Mouse (Mus musculus): ENCODE measurements around the gene Mybpc1. TPM values are rescaled to one million over a fixed set of nuclear protein-coding genes. Genes with fewer than 3 reads are reported as not detected.

Gene Mybpc1
- total RNA-seq (2021), result 1 to 10 TPM; 6.1 TPM

- intact Hi-C loops (cut with DNase I), result no loop called here
Measured at GRCm38 (mm10) chr10:88604943-88605342, at the start of gene Mybpc1. TSS of gene Mybpc1 (minus strand) at chr10:88605152.

GRCm38 (mm10) chr10:88645448-88645847 is 40.5 kb upstream of the Mybpc1 start:
- intact Hi-C loops (cut with DNase I), result no loop called here
- DNase-seq (ENCODE audit: low spot score in 2 of 2), result no peak

More at GRCm38 (mm10) chr10:88604943-88605342, at the start of gene Mybpc1:
- DNase-seq (ENCODE audit: low spot score in 2 of 2), result no peak

- intact Hi-C loops (cut with DNase I), result no loop called here
- no peak for DNase-seq (ENCODE audit: low spot score in 2 of 2)
Measured at GRCm38 (mm10) chr10:88631330-88631953, 26.5 kb upstream of the Mybpc1 start.

GRCm38 (mm10) chr10:88630663-88631329 is 25.8 kb upstream of the Mybpc1 start:
- intact Hi-C loops (cut with DNase I), result no loop called here
- no peak for DNase-seq (ENCODE audit: low spot score in 2 of 2)

GRCm38 (mm10) chr10:88627052-88627451 is 22.1 kb upstream of the Mybpc1 start:
- no peak for DNase-seq (ENCODE audit: low spot score in 2 of 2)
- intact Hi-C loops (cut with DNase I), result no loop called here

GRCm38 (mm10) chr10:88626176-88626575 is 21.2 kb upstream of the Mybpc1 start:
- intact Hi-C loops (cut with DNase I), result no loop called here
- no peak for DNase-seq (ENCODE audit: low spot score in 2 of 2)

GRCm38 (mm10) chr10:88624300-88624699 is 19.3 kb upstream of the Mybpc1 start:
- peak in 1 of 2 experiments; percentile 19 for DNase-seq (ENCODE audit: low spot score in 2 of 2)
- intact Hi-C loops (cut with DNase I), result no loop called here

GRCm38 (mm10) chr10:88622624-88623023 is 17.7 kb upstream of the Mybpc1 start:
- peak in 1 of 2 experiments; percentile 14 for DNase-seq (ENCODE audit: low spot score in 2 of 2)
- intact Hi-C loops (cut with DNase I), result no loop called here

GRCm38 (mm10) chr10:88620809-88621208 is 15.9 kb upstream of the Mybpc1 start:
- intact Hi-C loops (cut with DNase I), result no loop called here
- no peak for DNase-seq (ENCODE audit: low spot score in 2 of 2)

- intact Hi-C loops (cut with DNase I), result no loop called here
- DNase-seq (ENCODE audit: low spot score in 2 of 2), result no peak
Measured at GRCm38 (mm10) chr10:88613051-88613450, 8.1 kb upstream of the Mybpc1 start.

- intact Hi-C loops (cut with DNase I), result no loop called here
- no peak for DNase-seq (ENCODE audit: low spot score in 2 of 2)
Measured at GRCm38 (mm10) chr10:88606686-88607085, 1.7 kb upstream of the Mybpc1 start.

- intact Hi-C loops (cut with DNase I), result no loop called here
- no peak for DNase-seq (ENCODE audit: low spot score in 2 of 2)
Measured at GRCm38 (mm10) chr10:88606065-88606464, 1.1 kb upstream of the Mybpc1 start.

- DNase-seq (ENCODE audit: low spot score in 2 of 2), result no peak
- intact Hi-C loops (cut with DNase I), result no loop called here
Measured at GRCm38 (mm10) chr10:88603773-88604172, 1.2 kb downstream of the Mybpc1 start.

GRCm38 (mm10) chr10:88603256-88603655 is 1.7 kb downstream of the Mybpc1 start:
- intact Hi-C loops (cut with DNase I), result no loop called here

GRCm38 (mm10) chr10:88600591-88600990 is 4.4 kb downstream of the Mybpc1 start:
- no peak for DNase-seq (ENCODE audit: low spot score in 2 of 2)

More at GRCm38 (mm10) chr10:88603256-88603655, 1.7 kb downstream of the Mybpc1 start:
- DNase-seq (ENCODE audit: low spot score in 2 of 2), result no peak

GRCm38 (mm10) chr10:88592316-88592715 is 12.6 kb downstream of the Mybpc1 start:
- DNase-seq (ENCODE audit: low spot score in 2 of 2), result no peak

More at GRCm38 (mm10) chr10:88600591-88600990, 4.4 kb downstream of the Mybpc1 start:
- intact Hi-C loops (cut with DNase I), result no loop called here

GRCm38 (mm10) chr10:88591042-88591441 is 13.9 kb downstream of the Mybpc1 start:
- intact Hi-C loops (cut with DNase I), result no loop called here
- DNase-seq (ENCODE audit: low spot score in 2 of 2), result peak; percentile 13 to 20

More at GRCm38 (mm10) chr10:88592316-88592715, 12.6 kb downstream of the Mybpc1 start:
- intact Hi-C loops (cut with DNase I), result no loop called here

- intact Hi-C loops (cut with DNase I), result no loop called here
- DNase-seq (ENCODE audit: low spot score in 2 of 2), result peak; percentile 21 to 23
Measured at GRCm38 (mm10) chr10:88584469-88584868, 20.5 kb downstream of the Mybpc1 start.

- DNase-seq (ENCODE audit: low spot score in 2 of 2), result no peak
- intact Hi-C loops (cut with DNase I), result no loop called here
Measured at GRCm38 (mm10) chr10:88580786-88581185, 24.2 kb downstream of the Mybpc1 start.

GRCm38 (mm10) chr10:88578651-88579050 is 26.3 kb downstream of the Mybpc1 start:
- intact Hi-C loops (cut with DNase I), result no loop called here
- DNase-seq (ENCODE audit: low spot score in 2 of 2), result no peak

GRCm38 (mm10) chr10:88574115-88574635 is 30.8 kb downstream of the Mybpc1 start:
- intact Hi-C loops (cut with DNase I), result no loop called here
- no peak for DNase-seq (ENCODE audit: low spot score in 2 of 2)
